Mouse (Mus musculus): ENCODE measurements around the gene Hddc3. TPM values are rescaled to one million over a fixed set of nuclear protein-coding genes. Genes with fewer than 3 reads are reported as not detected.

Hddc3 gene
- total RNA-seq, 2 experiments from 2014 or later: 35.2 to 38.9 TPM

- no peak for DNase-seq (ENCODE audit: low spot score)
- intact Hi-C loops (cut with DNase I): no loop called here
Observed at GRCm38 (mm10) chr7:80326076-80326475, 16.8 kb upstream of the Hddc3 start.

- intact Hi-C loops (cut with DNase I): no loop called here
- DNase-seq (ENCODE audit: low spot score): no peak
Observed at GRCm38 (mm10) chr7:80330278-80330677, 12.6 kb upstream of the Hddc3 start.

GRCm38 (mm10) chr7:80331433-80331832, 11.5 kb upstream of the Hddc3 start:
- intact Hi-C loops (cut with DNase I): no loop called here
- DNase-seq (ENCODE audit: low spot score): no peak

GRCm38 (mm10) chr7:80334848-80335247, 8.1 kb upstream of the Hddc3 start:
- intact Hi-C loops (cut with DNase I): no loop called here
- DNase-seq (ENCODE audit: low spot score): no peak

- intact Hi-C loops (cut with DNase I): no loop called here
- no peak for DNase-seq (ENCODE audit: low spot score)
Observed at GRCm38 (mm10) chr7:80336932-80337331, 6.0 kb upstream of the Hddc3 start.

GRCm38 (mm10) chr7:80339371-80339770, 3.5 kb upstream of the Hddc3 start:
- DNase-seq (ENCODE audit: low spot score): no peak
- intact Hi-C loops (cut with DNase I): no loop called here

GRCm38 (mm10) chr7:80339793-80340628, 2.9 kb upstream of the Hddc3 start:
- DNase-seq (ENCODE audit: low spot score): peak; percentile 95
- intact Hi-C loops (cut with DNase I): loop anchor here (2.0 to 5.0 kb wide), 2 partner anchors 33 to 242 kb away; no protein-coding TSS in a partner anchor

GRCm38 (mm10) chr7:80340793-80341192, 2.1 kb upstream of the Hddc3 start, which contains the start of gene Unc45a:
TSS of gene Unc45a (minus strand) at chr7:80341005.
- peak; percentile 51 for DNase-seq (ENCODE audit: low spot score)
- intact Hi-C loops (cut with DNase I): loop anchor here (2.0 to 5.0 kb wide), 2 partner anchors 32 to 242 kb away; no protein-coding TSS in a partner anchor

- no peak for DNase-seq (ENCODE audit: low spot score)
- intact Hi-C loops (cut with DNase I): loop anchor here (2.0 to 5.0 kb wide), 2 partner anchors 31 to 241 kb away; no protein-coding TSS in a partner anchor
Observed at GRCm38 (mm10) chr7:80341793-80342192, 1.1 kb upstream of the Hddc3 start.

- intact Hi-C loops (cut with DNase I): loop anchor here (5.0 kb wide), 1 partner anchor 239 kb away; no protein-coding TSS in a partner anchor
Observed at GRCm38 (mm10) chr7:80343270-80344018, 540 bp downstream of the Hddc3 start.

GRCm38 (mm10) chr7:80346173-80346572, 3.3 kb downstream of the Hddc3 start:
- intact Hi-C loops (cut with DNase I): no loop called here
- DNase-seq (ENCODE audit: low spot score): no peak

More at GRCm38 (mm10) chr7:80343270-80344018, 540 bp downstream of the Hddc3 start:
- DNase-seq (ENCODE audit: low spot score): no peak

GRCm38 (mm10) chr7:80346830-80347229, 3.9 kb downstream of the Hddc3 start:
- intact Hi-C loops (cut with DNase I): no loop called here
- DNase-seq (ENCODE audit: low spot score): no peak

GRCm38 (mm10) chr7:80347670-80348586, 5.0 kb downstream of the Hddc3 start:
- intact Hi-C loops (cut with DNase I): no loop called here

GRCm38 (mm10) chr7:80350808-80351207, 7.9 kb downstream of the Hddc3 start:
- no peak for DNase-seq (ENCODE audit: low spot score)
- intact Hi-C loops (cut with DNase I): no loop called here

More at GRCm38 (mm10) chr7:80347670-80348586, 5.0 kb downstream of the Hddc3 start:
- no peak for DNase-seq (ENCODE audit: low spot score)

- intact Hi-C loops (cut with DNase I): no loop called here
- DNase-seq (ENCODE audit: low spot score): no peak
Observed at GRCm38 (mm10) chr7:80352920-80353319, 10.0 kb downstream of the Hddc3 start.

- intact Hi-C loops (cut with DNase I): no loop called here
- no peak for DNase-seq (ENCODE audit: low spot score)
Observed at GRCm38 (mm10) chr7:80356351-80356750, 13.4 kb downstream of the Hddc3 start.

GRCm38 (mm10) chr7:80357156-80357555, 14.3 kb downstream of the Hddc3 start:
- intact Hi-C loops (cut with DNase I): no loop called here
- peak; percentile 30 for DNase-seq (ENCODE audit: low spot score)

GRCm38 (mm10) chr7:80358039-80358438, 15.1 kb downstream of the Hddc3 start:
- no peak for DNase-seq (ENCODE audit: low spot score)
- intact Hi-C loops (cut with DNase I): no loop called here

- intact Hi-C loops (cut with DNase I): no loop called here
- DNase-seq (ENCODE audit: low spot score): no peak
Observed at GRCm38 (mm10) chr7:80360435-80360834, 17.5 kb downstream of the Hddc3 start.

- DNase-seq (ENCODE audit: low spot score): no peak
- intact Hi-C loops (cut with DNase I): no loop called here
Observed at GRCm38 (mm10) chr7:80365759-80366158, 22.9 kb downstream of the Hddc3 start.
